Mouse (Mus musculus) CD4-positive helper T cell, adult 2 months (primary cell): ENCODE results near the gene Olfr763.
"Not testable (repeated sequence)": the region's sequence is repeated elsewhere in the genome, so short reads cannot be mapped to it uniquely, and the experiment has no call there.

Experiments
- DNase-seq: peaks from one replicate; pipeline ENCODE4 v3.0.0-alpha.2; 2012; ENCODE audit warnings: low read depth, missing footprints, low spot score

The Olfr763 gene

GRCm38 (mm10) chr10:129039796-129040195 is 29.2 kb downstream of the Olfr763 start, which contains the start of gene Olfr764-ps1:
Olfr764-ps1 (minus strand) TSS chr10:129039896.
- DNase-seq: no peak

DNA sequence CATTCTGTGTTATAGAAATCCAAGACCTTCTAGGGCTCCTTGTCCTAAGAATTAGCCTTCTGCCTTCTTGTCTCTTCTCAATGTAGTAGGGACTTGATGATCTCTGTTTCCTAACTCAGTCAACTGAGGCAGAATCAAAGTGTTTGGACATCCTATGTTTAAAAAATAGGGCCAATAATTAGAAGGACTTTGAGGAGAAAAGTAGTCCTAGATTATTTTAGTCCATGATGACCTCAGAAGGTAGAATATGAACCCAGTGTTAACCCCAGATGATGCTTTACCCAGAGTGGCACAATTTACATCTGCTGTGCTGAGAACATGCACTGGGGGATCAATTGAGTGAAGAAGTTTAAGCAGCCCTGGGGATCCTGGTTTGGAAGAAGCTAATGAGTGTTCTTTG is 39.3 kb downstream of the Olfr763 start, which contains the start of gene Olfr765:
Gene Olfr765 (minus strand): TSS at position 101 of the 400 bp plus-strand sequence.
- not testable (repeated sequence) for DNase-seq
